Mouse (Mus musculus): Measurements from ENCODE around the gene Strip2. TPM values are rescaled to one million over a fixed set of nuclear protein-coding genes. Genes with fewer than 3 reads are reported as not detected.
A peak's percentile ranks its signal among the peaks of the same experiment; 100 is the strongest.

The Strip2 gene
- total RNA-seq (2014; rRNA removed), result 22.6 and 23.2 TPM in 2 replicates
- 10.8 and 11.6 TPM in 2 replicates for polyA plus RNA-seq (2015; fragmentation: Nextera tagmentation; extraction: Ambion mirVana)

- H3K36me3 ChIP-seq (ENCODE audit: insufficient read depth, low read length), result no peaks in the 10 kb centered on the region
- no peak for TF ChIP-seq CTCF (IDR thresholded peaks at IDR 0.05; ENCODE audit: low read depth)
- H3K4me1 ChIP-seq (ENCODE audit: insufficient read depth, low read length), result peaks cover 3% of the 10 kb centered on the region; the same call in 1 of the 2 replicates
- under 1% methylated on average over 66 of the region's 67 CpGs for WGBS
- H3K9ac ChIP-seq (replicated peaks; ENCODE audit: low read length), result peak within 1 kb of the TSS; percentile 80
- peak within 1 kb of the TSS; percentile 86 for H3K4me3 ChIP-seq (ENCODE audit: low read length)
- ATAC-seq, result peak; percentile 98
- no peaks in the 10 kb centered on the region for H3K9me3 ChIP-seq (ENCODE audit: low read length)
- peak within 1 kb of the TSS; percentile 76 for H3K27ac ChIP-seq
- 0 out of 2 replicates have a peak, but pooled peaks cover 5% of the 10 kb centered on the region for H3K27me3 ChIP-seq (ENCODE audit: insufficient read depth, low read length)
- H3K4me2 ChIP-seq (ENCODE audit: low read depth, low read length), result peak within 1 kb of the TSS; percentile 89
- peak; percentile 96 for DNase-seq (ENCODE audit: low spot score)
Measured at GRCm38 (mm10) chr6:29916530-29917382, at the start of gene Strip2. Gene Strip2, plus strand, starts transcription at chr6:29917012.

- WGBS, result 87% methylated on average over 2 of the region's 2 CpGs
- TF ChIP-seq CTCF (IDR thresholded peaks at IDR 0.05; ENCODE audit: low read depth), result no peak
Measured at GRCm38 (mm10) chr6:29868341-29868895, 48.4 kb upstream of the Strip2 start.

GRCm38 (mm10) chr6:29873654-29874053, 43.2 kb upstream of the Strip2 start:
- ATAC-seq (no peak), DNase-seq (ENCODE audit: low spot score) (no peak)
- no peak overlapping the region for H3K27ac ChIP-seq
- H3K27me3 ChIP-seq (ENCODE audit: insufficient read depth, low read length), result no peaks in the 10 kb centered on the region
- H3K36me3 ChIP-seq (ENCODE audit: insufficient read depth, low read length), result peaks cover 12% of the 10 kb centered on the region
- no peak overlapping the region for H3K9ac ChIP-seq (replicated peaks; ENCODE audit: low read length)
- no peak overlapping the region for H3K4me2 ChIP-seq (ENCODE audit: low read depth, low read length)
- WGBS, result 86% methylated on average over 2 of the region's 2 CpGs
- no peaks in the 10 kb centered on the region for H3K4me1 ChIP-seq (ENCODE audit: insufficient read depth, low read length)
- no peak for TF ChIP-seq CTCF (IDR thresholded peaks at IDR 0.05; ENCODE audit: low read depth)
- no peaks in the 10 kb centered on the region for H3K9me3 ChIP-seq (ENCODE audit: low read length)
- H3K4me3 ChIP-seq (ENCODE audit: low read length), result no peak overlapping the region

More at GRCm38 (mm10) chr6:29868341-29868895, 48.4 kb upstream of the Strip2 start:
- Histone ChIP-seq H3K36me3 (ENCODE audit: insufficient read depth, low read length) (peaks cover 7% of the 10 kb centered on the region; the same call in 1 of the 2 replicates), H3K9ac (replicated peaks; ENCODE audit: low read length) (no peak overlapping the region), H3K4me3 (ENCODE audit: low read length) (no peak overlapping the region), H3K4me2 (ENCODE audit: low read depth, low read length) (no peak overlapping the region), H3K9me3 (ENCODE audit: low read length) (no peaks in the 10 kb centered on the region), H3K27me3 (ENCODE audit: insufficient read depth, low read length) (no peaks in the 10 kb centered on the region), H3K4me1 (ENCODE audit: insufficient read depth, low read length) (no peaks in the 10 kb centered on the region), H3K27ac (no peak overlapping the region)
- ATAC-seq (no peak), DNase-seq (ENCODE audit: low spot score) (no peak)

GRCm38 (mm10) chr6:29875576-29875975, 41.2 kb upstream of the Strip2 start:
- H3K27me3 ChIP-seq (ENCODE audit: insufficient read depth, low read length), result no peaks in the 10 kb centered on the region
- peaks cover 16% of the 10 kb centered on the region for H3K36me3 ChIP-seq (ENCODE audit: insufficient read depth, low read length)
- no peak overlapping the region for H3K27ac ChIP-seq
- H3K4me1 ChIP-seq (ENCODE audit: insufficient read depth, low read length), result no peaks in the 10 kb centered on the region
- ATAC-seq (no peak), DNase-seq (ENCODE audit: low spot score) (no peak)
- no peak overlapping the region for H3K9ac ChIP-seq (replicated peaks; ENCODE audit: low read length)
- no peak for TF ChIP-seq CTCF (IDR thresholded peaks at IDR 0.05; ENCODE audit: low read depth)
- H3K4me2 ChIP-seq (ENCODE audit: low read depth, low read length), result no peak overlapping the region
- H3K4me3 ChIP-seq (ENCODE audit: low read length), result no peak overlapping the region
- 71% methylated on average over 5 of the region's 5 CpGs for WGBS
- no peaks in the 10 kb centered on the region for H3K9me3 ChIP-seq (ENCODE audit: low read length)

- no peak overlapping the region for H3K4me3 ChIP-seq (ENCODE audit: low read length)
- no peak for ATAC-seq
- peaks cover 13% of the 10 kb centered on the region for H3K36me3 ChIP-seq (ENCODE audit: insufficient read depth, low read length)
- no peak for DNase-seq (ENCODE audit: low spot score)
- no peaks in the 10 kb centered on the region for H3K9me3 ChIP-seq (ENCODE audit: low read length)
- no peaks in the 10 kb centered on the region for H3K27me3 ChIP-seq (ENCODE audit: insufficient read depth, low read length)
- 90% methylated on average over 4 of the region's 4 CpGs for WGBS
- no peak overlapping the region for H3K9ac ChIP-seq (replicated peaks; ENCODE audit: low read length)
- H3K27ac ChIP-seq, result no peak overlapping the region
- no peak for TF ChIP-seq CTCF (IDR thresholded peaks at IDR 0.05; ENCODE audit: low read depth)
- H3K4me1 ChIP-seq (ENCODE audit: insufficient read depth, low read length), result no peaks in the 10 kb centered on the region
- no peak overlapping the region for H3K4me2 ChIP-seq (ENCODE audit: low read depth, low read length)
Measured at GRCm38 (mm10) chr6:29876782-29877181, 40.0 kb upstream of the Strip2 start.

- DNase-seq (ENCODE audit: low spot score) (no peak), ATAC-seq (no peak)
- Histone ChIP-seq H3K9me3 (ENCODE audit: low read length) (no peaks in the 10 kb centered on the region), H3K4me1 (ENCODE audit: insufficient read depth, low read length) (no peaks in the 10 kb centered on the region), H3K9ac (replicated peaks; ENCODE audit: low read length) (no peak overlapping the region), H3K4me3 (ENCODE audit: low read length) (no peak overlapping the region), H3K27me3 (ENCODE audit: insufficient read depth, low read length) (no peaks in the 10 kb centered on the region), H3K27ac (no peak overlapping the region), H3K4me2 (ENCODE audit: low read depth, low read length) (no peak overlapping the region), H3K36me3 (ENCODE audit: insufficient read depth, low read length) (peaks cover 16% of the 10 kb centered on the region; the same call in 1 of the 2 replicates)
- no peak for TF ChIP-seq CTCF (IDR thresholded peaks at IDR 0.05; ENCODE audit: low read depth)
Measured at GRCm38 (mm10) chr6:29879579-29879978, 37.2 kb upstream of the Strip2 start.
